Mouse (Mus musculus) heart, embryonic 11.5 days (tissue): ENCODE results near the gene Lgals2. TPM values are rescaled to one million over a fixed set of nuclear protein-coding genes. Genes with fewer than 3 reads are reported as not detected.
A peak's percentile ranks its signal among the peaks of the same experiment; 100 is the strongest.

ENCODE experiments used
- ATAC-seq: fragments of 200-750 bp; cut with Nextera tagmentation; replicated peaks from 2 replicates; pipeline ENCODE4 v1.8.0; 2017; ENCODE audit warnings: moderate library complexity; ENCODE audit not compliant: insufficient number of reproducible peaks, low FRiP score, low TSS enrichment
- H3K27ac ChIP-seq: fragments of 300-500 bp; sonication (generic); 2 replicates; pipeline ENCODE4 v1.5.1; 2014; ENCODE audit warnings: mild to moderate bottlenecking, low read depth, low read length
- H3K27me3 ChIP-seq: fragments of 300-500 bp; sonication (generic); 2 replicates; pipeline ENCODE4 v1.6.1; 2014; ENCODE audit warnings: mild to moderate bottlenecking, low read length, mixed read lengths; ENCODE audit not compliant: control insufficient read depth, insufficient read depth
- H3K36me3 ChIP-seq: fragments of 300-500 bp; sonication (generic); 2 replicates; pipeline ENCODE4 v1.6.1; 2014; ENCODE audit warnings: mild to moderate bottlenecking, low read length, moderate library complexity, mixed read lengths; ENCODE audit not compliant: control insufficient read depth, insufficient read depth
- H3K4me1 ChIP-seq: fragments of 300-500 bp; sonication (generic); 2 replicates; pipeline ENCODE4 v1.6.1; 2014; ENCODE audit warnings: low read length; ENCODE audit not compliant: control insufficient read depth, insufficient read depth
- H3K4me2 ChIP-seq: fragments of 300-500 bp; sonication (generic); 2 replicates; pipeline ENCODE4 v1.6.1; 2014; ENCODE audit warnings: mild to moderate bottlenecking, moderate library complexity
- H3K4me3 ChIP-seq: fragments of 300-500 bp; sonication (generic); 2 replicates; pipeline ENCODE4 v1.5.1; 2014; ENCODE audit warnings: low read depth, low read length
- H3K9ac ChIP-seq: fragments of 300-500 bp; sonication (generic); 2 replicates; pipeline ENCODE4 v1.6.1; 2014; ENCODE audit warnings: mild to moderate bottlenecking, low read depth, low read length, moderate library complexity
- H3K9me3 ChIP-seq: fragments of 300-500 bp; sonication (generic); replicated peaks from 2 replicates; pipeline ENCODE4 v1.6.1; 2016; ENCODE audit warnings: low read length; ENCODE audit not compliant: control insufficient read depth
- WGBS: fragments of 180-500 bp; shearing (Covaris S2); extraction: QIAGEN DNeasy Blood & Tissue Kit; methylation state at CpG from one replicate; pipeline ENCODE4 v1.1.7; 2014; ENCODE audit not compliant: insufficient replicate concordance; 5-methylcytosine and 5-hydroxymethylcytosine counted together
- polyA plus RNA-seq: library from polyadenylated mRNA; unstranded; fragments of >200 nt; fragmentation: Nextera tagmentation; extraction: Ambion mirVana; gene quantifications from 2 replicates; pipeline ENCODE4 v1.2.1, GENCODE M21; 2014

Gene Lgals2
- polyA plus RNA-seq, 1 experiment from 2014 or later = 0.49 TPM

DNA sequence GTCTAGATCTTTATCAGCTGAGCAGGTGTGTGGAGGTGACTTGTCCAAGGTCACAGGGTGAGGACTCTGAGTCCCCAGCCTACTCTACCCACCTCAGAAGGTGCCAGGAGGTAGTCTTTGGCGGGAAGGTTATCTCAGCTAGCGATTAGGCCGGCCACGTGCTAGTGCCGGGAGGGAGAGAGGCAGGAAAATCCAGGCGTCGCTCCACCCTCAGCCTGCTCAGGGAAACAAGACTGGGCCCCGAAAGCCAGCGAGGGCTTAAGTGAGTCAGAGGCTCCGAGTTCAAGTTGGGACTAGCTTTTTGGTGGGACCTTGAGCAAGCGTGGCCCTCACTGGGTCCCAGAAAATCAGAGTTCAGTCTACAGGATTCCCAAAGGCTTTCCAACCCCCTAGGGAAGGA is 10.0 kb downstream of the Lgals2 start:
- H3K27ac ChIP-seq = peak overlapping the region; percentile 23; the same call in 1 of the 2 replicates

DNA sequence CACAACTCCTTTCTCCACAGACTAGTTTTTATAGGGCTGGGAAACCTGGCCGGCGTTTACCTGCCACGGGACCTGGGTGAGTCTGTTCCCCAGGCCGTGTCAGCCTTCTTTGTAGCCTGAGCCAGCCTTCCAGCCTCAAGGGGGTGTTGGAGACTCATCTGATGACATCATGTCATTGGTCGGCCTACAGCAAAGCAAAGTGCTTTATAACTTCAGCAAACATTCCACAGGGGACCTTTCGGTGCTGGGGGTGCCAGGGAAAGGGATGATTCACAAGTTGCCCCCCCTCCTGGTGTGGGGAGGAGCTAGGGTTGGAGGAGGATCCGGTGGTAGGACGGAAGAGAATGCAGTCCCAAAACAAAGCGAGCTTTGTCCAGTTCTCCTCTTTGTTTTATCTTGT is 10.5 kb downstream of the Lgals2 start:
- H3K36me3 ChIP-seq = no peaks in the 10 kb centered on the region; the same call in 1 of the 2 replicates
- peak overlapping the region; percentile 78 for H3K4me2 ChIP-seq
- H3K4me3 ChIP-seq = peak overlapping the region; percentile 70
- 27% methylated on average over 9 of the region's 9 CpGs for WGBS
- no peak for ATAC-seq
- H3K27ac ChIP-seq = peak overlapping the region; percentile 93
- peaks cover 44% of the 10 kb centered on the region for H3K4me1 ChIP-seq
- H3K27me3 ChIP-seq = peaks cover 6% of the 10 kb centered on the region
- H3K9me3 ChIP-seq = no peaks in the 10 kb centered on the region
- peak overlapping the region; percentile 91 for H3K9ac ChIP-seq

More for the DNA sequence above, 10.0 kb downstream of the Lgals2 start:
- Histone ChIP-seq H3K27me3 (peaks cover 6% of the 10 kb centered on the region), H3K4me2 (peak overlapping the region; percentile 78), H3K36me3 (no peaks in the 10 kb centered on the region; the same call in 1 of the 2 replicates), H3K9ac (peak overlapping the region; percentile 48; the same call in 1 of the 2 replicates), H3K4me1 (peaks cover 44% of the 10 kb centered on the region), H3K4me3 (peak overlapping the region; percentile 70), H3K9me3 (no peaks in the 10 kb centered on the region)
- no peak for ATAC-seq
- WGBS = 27% methylated on average over 11 of the region's 11 CpGs

DNA sequence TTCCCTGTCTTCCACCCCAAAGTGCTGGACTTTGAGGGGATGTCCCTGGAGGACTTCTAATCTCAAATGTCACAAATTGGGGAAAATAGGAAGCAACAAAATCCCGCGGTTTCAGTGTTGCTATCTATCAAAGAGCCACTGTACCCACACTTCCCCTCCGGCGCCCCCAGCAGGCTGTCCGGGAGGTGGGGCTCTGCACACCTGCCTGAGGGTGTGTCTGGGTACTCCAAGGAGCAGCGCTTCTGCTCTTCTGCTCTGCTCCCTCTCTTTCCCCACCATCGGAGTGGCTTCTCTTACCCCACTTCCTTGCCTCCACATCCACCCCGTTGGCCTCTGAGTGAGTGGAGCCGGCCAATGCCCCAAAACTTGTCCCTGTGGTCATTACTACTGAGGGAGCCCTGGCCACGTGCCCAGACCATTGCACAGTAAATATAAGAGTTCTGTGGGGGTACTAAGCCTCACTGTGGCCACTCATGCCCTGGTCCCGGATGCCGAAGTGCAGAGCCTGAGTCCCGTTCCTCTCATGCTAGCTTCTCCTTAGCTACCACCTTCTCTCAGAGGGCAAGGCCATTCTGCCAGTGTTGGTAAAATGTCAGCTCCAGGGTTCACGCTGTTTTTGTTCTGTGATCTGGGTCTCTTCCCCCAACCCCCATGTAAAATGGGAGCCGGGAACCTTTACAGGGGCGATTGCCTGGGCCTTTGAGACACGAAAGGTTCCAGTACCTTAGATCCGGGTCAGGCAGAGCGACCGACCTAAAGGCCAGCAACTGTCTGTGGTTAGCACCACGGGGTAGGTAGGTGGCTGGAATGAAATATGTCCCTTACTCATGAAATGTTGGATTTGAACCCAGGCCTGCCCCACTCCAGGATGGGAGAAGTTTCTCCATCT is 11.5 kb downstream of the Lgals2 start:
- peaks cover 41% of the 10 kb centered on the region for H3K4me1 ChIP-seq
- peak overlapping the region; percentile 91 for H3K9ac ChIP-seq
- H3K27ac ChIP-seq = peak overlapping the region; percentile 93
- no peaks in the 10 kb centered on the region; the same call in 1 of the 2 replicates for H3K36me3 ChIP-seq
- H3K4me3 ChIP-seq = peak overlapping the region; percentile 70
- ATAC-seq = no peak
- 31% methylated on average over 21 of the region's 21 CpGs for WGBS
- H3K4me2 ChIP-seq = peak overlapping the region; percentile 78
- no peaks in the 10 kb centered on the region for H3K9me3 ChIP-seq
- H3K27me3 ChIP-seq = peaks cover 4% of the 10 kb centered on the region

DNA sequence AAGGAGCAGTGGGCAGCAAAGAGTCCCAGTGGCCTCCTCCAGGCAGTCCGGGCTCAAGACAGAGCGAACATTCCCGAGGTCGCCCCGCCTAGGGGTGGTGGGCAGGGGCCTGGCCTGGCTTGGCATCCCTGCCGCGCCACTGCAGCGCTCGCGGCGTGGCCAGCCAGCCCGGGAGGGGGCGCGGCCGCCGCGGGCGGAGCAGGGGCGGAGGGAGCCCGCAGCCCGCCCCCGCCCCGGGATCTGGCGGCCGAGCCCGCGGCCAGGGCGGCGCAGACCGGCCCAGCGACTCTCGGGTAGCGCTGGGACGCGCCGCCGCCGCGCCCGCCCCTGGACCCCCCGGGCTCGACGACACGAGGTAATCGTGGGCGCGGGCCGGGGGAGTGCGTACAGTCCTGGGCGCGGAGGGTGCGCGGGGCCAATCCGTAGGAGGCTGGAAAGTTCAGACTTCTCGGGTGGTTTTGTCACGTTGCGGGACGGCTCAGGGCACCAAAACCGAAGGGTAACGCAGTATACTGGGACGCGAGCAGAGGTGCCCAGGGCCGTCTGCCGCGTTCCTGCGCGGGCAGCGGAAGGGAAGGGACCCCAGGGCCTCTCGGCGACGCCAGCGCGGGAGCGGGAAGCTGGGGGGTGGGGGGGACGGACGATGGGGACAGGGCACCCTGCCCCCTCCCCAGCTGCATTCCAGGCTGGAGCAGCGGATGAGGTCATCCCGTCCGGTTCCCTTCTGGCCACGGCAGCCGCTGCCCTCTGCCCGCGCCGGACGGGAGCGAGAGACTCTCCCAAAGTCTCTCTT is 12.8 kb downstream of the Lgals2 start, which contains the start of gene Cdc42ep1:
TSS of gene Cdc42ep1 (plus strand) at position 254 of the 793 bp plus-strand sequence.
- Histone ChIP-seq H3K27ac (peak within 1 kb of the TSS; percentile 93), H3K9ac (peak within 1 kb of the TSS; percentile 91), H3K4me1 (peaks cover 41% of the 10 kb centered on the region), H3K4me3 (peak within 1 kb of the TSS; percentile 70), H3K9me3 (no peaks in the 10 kb centered on the region), H3K4me2 (peak within 1 kb of the TSS; percentile 78), H3K27me3 (peaks cover 4% of the 10 kb centered on the region), H3K36me3 (no peaks in the 10 kb centered on the region)
- WGBS = under 1% methylated on average over 76 of the region's 86 CpGs
- peak; percentile 77 for ATAC-seq

DNA sequence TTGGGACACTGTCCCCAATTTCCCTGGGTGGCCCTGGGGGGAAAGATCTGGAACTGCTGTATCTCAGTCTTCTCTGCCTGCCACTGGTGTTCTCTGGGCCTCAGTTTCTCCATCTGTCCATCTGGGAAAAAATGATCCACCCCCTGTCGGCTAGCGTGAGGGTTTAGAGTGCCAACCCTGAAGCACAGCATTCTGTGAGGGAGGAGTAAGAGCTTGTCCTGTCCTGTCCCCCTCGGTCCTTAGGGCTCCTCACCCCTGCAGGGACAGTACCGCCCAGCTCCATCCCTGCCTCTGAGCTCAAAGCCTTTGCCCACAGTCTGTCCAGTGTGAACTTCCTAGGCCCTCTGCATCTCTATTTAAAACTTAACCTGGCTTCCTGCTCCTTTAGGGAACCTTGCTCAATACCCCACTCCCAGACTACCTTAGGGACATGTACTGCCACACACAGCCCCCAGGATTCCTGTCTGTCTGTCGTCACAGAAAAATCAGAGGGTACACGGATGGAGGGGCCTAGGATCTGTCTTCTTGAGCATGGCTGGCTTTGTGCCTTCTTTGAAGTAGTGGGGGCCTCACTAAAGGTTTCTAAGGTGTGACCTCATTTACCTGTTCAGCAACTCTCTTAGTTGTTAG is 14.1 kb downstream of the Lgals2 start:
- Histone ChIP-seq H3K4me1 (peaks cover 38% of the 10 kb centered on the region), H3K36me3 (no peaks in the 10 kb centered on the region), H3K27ac (no peak overlapping the region), H3K4me3 (no peak overlapping the region), H3K4me2 (no peak overlapping the region), H3K9me3 (no peaks in the 10 kb centered on the region), H3K9ac (no peak overlapping the region; the same call in 1 of the 2 replicates), H3K27me3 (peaks cover 4% of the 10 kb centered on the region)
- 53% methylated on average over 6 of the region's 6 CpGs for WGBS
- no peak for ATAC-seq

DNA sequence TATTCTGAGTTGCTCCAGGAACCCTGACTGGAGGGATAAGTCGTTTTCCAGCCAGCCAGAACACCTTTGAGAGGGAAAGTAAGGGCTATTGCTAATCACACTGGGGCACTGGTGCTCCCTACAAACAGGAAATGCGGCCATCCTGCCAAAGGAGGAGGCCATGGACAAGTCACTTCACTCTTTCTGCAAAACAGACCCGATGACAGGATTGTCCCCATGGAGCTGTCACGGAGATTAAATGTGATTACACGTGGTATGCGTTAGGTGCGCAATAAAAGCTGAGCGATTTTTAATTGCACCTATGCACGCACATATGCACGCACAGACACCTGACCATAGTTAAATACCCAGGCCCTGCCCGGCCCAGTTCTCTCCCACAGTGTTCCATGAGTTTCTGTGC is 14.6 kb downstream of the Lgals2 start:
- Histone ChIP-seq H3K9ac (no peak overlapping the region; the same call in 1 of the 2 replicates), H3K36me3 (no peaks in the 10 kb centered on the region), H3K4me1 (peaks cover 37% of the 10 kb centered on the region), H3K27ac (no peak overlapping the region), H3K9me3 (no peaks in the 10 kb centered on the region), H3K4me3 (no peak overlapping the region), H3K27me3 (peaks cover 4% of the 10 kb centered on the region), H3K4me2 (no peak overlapping the region)
- no peak for ATAC-seq
- WGBS = 59% methylated on average over 11 of the region's 11 CpGs

DNA sequence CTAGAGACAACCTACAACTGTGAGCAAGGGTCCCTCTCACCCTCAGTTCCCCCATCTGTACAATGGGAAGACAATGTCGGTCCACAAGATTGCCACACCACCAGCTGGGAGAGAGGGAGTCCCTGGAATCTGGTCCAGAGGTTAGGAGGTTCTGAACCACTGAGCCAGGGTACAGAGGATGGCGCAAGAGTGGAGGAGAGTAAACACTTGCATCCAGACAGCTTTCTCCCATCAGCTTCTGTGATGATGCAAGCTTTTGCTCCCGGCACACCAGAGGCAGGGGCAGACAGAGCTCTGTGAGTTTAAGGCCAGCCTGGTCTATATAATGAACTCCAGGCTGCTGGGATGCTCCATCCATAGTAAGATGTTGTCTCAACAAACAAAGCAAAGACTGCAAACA is 15.1 kb downstream of the Lgals2 start:
- no peaks in the 10 kb centered on the region for H3K36me3 ChIP-seq
- no peak overlapping the region for H3K4me2 ChIP-seq
- H3K9me3 ChIP-seq = no peaks in the 10 kb centered on the region
- 0 out of 2 replicates have a peak overlapping the region, but pooled peaks have one; percentile 50 for H3K27ac ChIP-seq
- 49% methylated on average over 3 of the region's 3 CpGs for WGBS
- no peak overlapping the region for H3K9ac ChIP-seq
- H3K4me1 ChIP-seq = peaks cover 37% of the 10 kb centered on the region
- no peak overlapping the region for H3K4me3 ChIP-seq
- ATAC-seq = no peak
- peaks cover 4% of the 10 kb centered on the region for H3K27me3 ChIP-seq

DNA sequence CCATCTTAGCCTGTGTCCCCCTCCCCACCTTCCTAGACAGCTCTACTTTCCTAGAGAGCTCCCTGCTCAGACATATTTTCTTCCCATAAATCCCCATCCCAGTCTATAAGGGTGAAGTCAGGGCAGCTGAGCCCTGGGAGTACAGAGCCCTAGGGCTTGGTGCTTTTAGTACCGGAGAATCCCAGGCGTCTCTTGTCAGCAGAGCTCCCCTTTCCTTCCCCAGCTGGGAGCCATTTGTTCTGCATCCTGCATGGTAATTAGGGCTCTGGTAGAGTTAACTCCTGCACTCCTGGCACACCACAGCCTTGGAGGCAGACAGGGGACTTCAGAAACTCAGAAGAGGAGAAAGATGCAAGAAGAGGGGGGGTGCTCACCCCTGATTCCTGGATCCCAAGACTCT is 15.6 kb downstream of the Lgals2 start:
- Histone ChIP-seq H3K4me2 (no peak overlapping the region), H3K36me3 (no peaks in the 10 kb centered on the region), H3K9ac (no peak overlapping the region), H3K4me1 (peaks cover 37% of the 10 kb centered on the region), H3K27ac (peak overlapping the region; percentile 42; the same call in 1 of the 2 replicates), H3K27me3 (peaks cover 4% of the 10 kb centered on the region), H3K4me3 (no peak overlapping the region), H3K9me3 (no peaks in the 10 kb centered on the region)
- no peak for ATAC-seq
- WGBS = 5% methylated on average over 2 of the region's 2 CpGs
